Mouse (Mus musculus): ENCODE data around the gene Rpl38. TPM values are rescaled to one million over a fixed set of nuclear protein-coding genes. Genes with fewer than 3 reads are reported as not detected.

Gene Rpl38
- polyA plus RNA-seq (2012; rRNA removed): 621 and 723 TPM in 2 replicates

GRCm38 (mm10) chr11:114668301-114668710 lies at the start of gene Rpl38:
Gene Rpl38, plus strand, starts transcription at chr11:114668524.
- no peak for DNase-seq (ENCODE audit: low read depth)

- no peak for DNase-seq (ENCODE audit: low read depth)
These were observed 49.5 kb upstream of the Rpl38 start for GRCm38 (mm10) chr11:114618697-114619417.

- DNase-seq (ENCODE audit: low read depth): no peak
These were observed 42.1 kb upstream of the Rpl38 start for GRCm38 (mm10) chr11:114626071-114626690.

GRCm38 (mm10) chr11:114627036-114627435 lies 41.3 kb upstream of the Rpl38 start:
- no peak for DNase-seq (ENCODE audit: low read depth)

- no peak for DNase-seq (ENCODE audit: low read depth)
These were observed 40.3 kb upstream of the Rpl38 start for GRCm38 (mm10) chr11:114628032-114628431.

- no peak for DNase-seq (ENCODE audit: low read depth)
These were observed 38.3 kb upstream of the Rpl38 start for GRCm38 (mm10) chr11:114630044-114630443.

- no peak for DNase-seq (ENCODE audit: low read depth)
These were observed 36.1 kb upstream of the Rpl38 start for GRCm38 (mm10) chr11:114632266-114632665.

- no peak for DNase-seq (ENCODE audit: low read depth)
These were observed 32.0 kb upstream of the Rpl38 start for GRCm38 (mm10) chr11:114636292-114636691.

GRCm38 (mm10) chr11:114636727-114637505 lies 31.4 kb upstream of the Rpl38 start:
- no peak for DNase-seq (ENCODE audit: low read depth)

GRCm38 (mm10) chr11:114638647-114639290 lies 29.6 kb upstream of the Rpl38 start:
- DNase-seq (ENCODE audit: low read depth): no peak

- DNase-seq (ENCODE audit: low read depth): no peak
These were observed 28.6 kb upstream of the Rpl38 start for GRCm38 (mm10) chr11:114639681-114640103.

GRCm38 (mm10) chr11:114640658-114641057 lies 27.7 kb upstream of the Rpl38 start:
- DNase-seq (ENCODE audit: low read depth): no peak

GRCm38 (mm10) chr11:114641136-114641535 lies 27.2 kb upstream of the Rpl38 start:
- DNase-seq (ENCODE audit: low read depth): no peak

- DNase-seq (ENCODE audit: low read depth): no peak
These were observed 26.1 kb upstream of the Rpl38 start for GRCm38 (mm10) chr11:114642184-114642583.

GRCm38 (mm10) chr11:114642926-114643325 lies 25.4 kb upstream of the Rpl38 start:
- no peak for DNase-seq (ENCODE audit: low read depth)

GRCm38 (mm10) chr11:114644122-114644521 lies 24.2 kb upstream of the Rpl38 start:
- no peak for DNase-seq (ENCODE audit: low read depth)

- DNase-seq (ENCODE audit: low read depth): no peak
These were observed 18.8 kb upstream of the Rpl38 start for GRCm38 (mm10) chr11:114649510-114649909.

- no peak for DNase-seq (ENCODE audit: low read depth)
These were observed 15.8 kb upstream of the Rpl38 start for GRCm38 (mm10) chr11:114652531-114652930.

- no peak for DNase-seq (ENCODE audit: low read depth)
These were observed 14.7 kb upstream of the Rpl38 start for GRCm38 (mm10) chr11:114653664-114654063.

- no peak for DNase-seq (ENCODE audit: low read depth)
These were observed 13.8 kb upstream of the Rpl38 start for GRCm38 (mm10) chr11:114654552-114654951.

- DNase-seq (ENCODE audit: low read depth): peak; percentile 95
These were observed 12.8 kb upstream of the Rpl38 start for GRCm38 (mm10) chr11:114655350-114656008.

All from gonadal fat pad, adult 2 months (tissue).